Mouse (Mus musculus) hindbrain, embryonic 14.5 days (tissue): Measurements from ENCODE around the gene Itga11. TPM values are rescaled to one million over a fixed set of nuclear protein-coding genes. Genes with fewer than 3 reads are reported as not detected.

Source experiments
- ATAC-seq: fragments of 200-750 bp; cut with Nextera tagmentation; 2 replicates; pipeline ENCODE4 v1.8.0; 2017; ENCODE audit warnings: moderate number of reproducible peaks, mild to moderate bottlenecking, moderate TSS enrichment, moderate library complexity; ENCODE audit not compliant: low FRiP score
- DNase-seq: peaks from one replicate; pipeline ENCODE4 v3.0.0-alpha.2; 2015; ENCODE audit warnings: low spot score
- H3K27ac ChIP-seq: fragments of 300-500 bp; sonication (generic); 2 replicates; pipeline ENCODE4 v1.5.1; 2014; ENCODE audit warnings: mild to moderate bottlenecking, moderate library complexity
- H3K27me3 ChIP-seq: fragments of 300-500 bp; sonication (generic); 2 replicates; pipeline ENCODE4 v1.6.1; 2014; ENCODE audit warnings: mild to moderate bottlenecking, low read length, mixed read lengths; ENCODE audit not compliant: control insufficient read depth, insufficient read depth
- H3K36me3 ChIP-seq: fragments of 300-500 bp; sonication (generic); replicated peaks from 2 replicates; pipeline ENCODE4 v1.6.1; 2014; ENCODE audit not compliant: control insufficient read depth, insufficient read depth
- H3K4me1 ChIP-seq: fragments of 300-500 bp; sonication (generic); replicated peaks from 2 replicates; pipeline ENCODE4 v1.6.1; 2014; ENCODE audit warnings: antibody characterized with exemption, low read length, mixed read lengths; ENCODE audit not compliant: control insufficient read depth, insufficient read depth
- H3K4me2 ChIP-seq: fragments of 300-500 bp; sonication (generic); replicated peaks from 2 replicates; pipeline ENCODE4 v1.6.1; 2014; ENCODE audit warnings: mild to moderate bottlenecking, moderate library complexity
- H3K4me3 ChIP-seq: fragments of 300-500 bp; sonication (generic); replicated peaks from 2 replicates; pipeline ENCODE4 v1.5.1; 2014; ENCODE audit warnings: mild to moderate bottlenecking, low read length
- H3K9ac ChIP-seq: fragments of 300-500 bp; sonication (generic); 2 replicates; pipeline ENCODE4 v1.6.1; 2014
- H3K9me3 ChIP-seq: fragments of 300-500 bp; sonication (generic); 2 replicates; pipeline ENCODE4 v1.6.1; 2016; ENCODE audit warnings: low read length; ENCODE audit not compliant: control insufficient read depth
- WGBS: fragments of 180-500 bp; shearing (Covaris S2); extraction: QIAGEN DNeasy Blood & Tissue Kit; methylation state at CpG from one replicate; pipeline ENCODE4 v1.1.7; 2014; 5-methylcytosine and 5-hydroxymethylcytosine counted together
- polyA plus RNA-seq: library from polyadenylated mRNA; unstranded; fragments of >200 nt; fragmentation: Nextera tagmentation; extraction: Ambion mirVana; gene quantifications from 2 replicates; pipeline ENCODE4 v1.2.1, GENCODE M21; 2014

Gene Itga11
- polyA plus RNA-seq, 1 experiment from 2014 or later = 1.4 TPM

DNA sequence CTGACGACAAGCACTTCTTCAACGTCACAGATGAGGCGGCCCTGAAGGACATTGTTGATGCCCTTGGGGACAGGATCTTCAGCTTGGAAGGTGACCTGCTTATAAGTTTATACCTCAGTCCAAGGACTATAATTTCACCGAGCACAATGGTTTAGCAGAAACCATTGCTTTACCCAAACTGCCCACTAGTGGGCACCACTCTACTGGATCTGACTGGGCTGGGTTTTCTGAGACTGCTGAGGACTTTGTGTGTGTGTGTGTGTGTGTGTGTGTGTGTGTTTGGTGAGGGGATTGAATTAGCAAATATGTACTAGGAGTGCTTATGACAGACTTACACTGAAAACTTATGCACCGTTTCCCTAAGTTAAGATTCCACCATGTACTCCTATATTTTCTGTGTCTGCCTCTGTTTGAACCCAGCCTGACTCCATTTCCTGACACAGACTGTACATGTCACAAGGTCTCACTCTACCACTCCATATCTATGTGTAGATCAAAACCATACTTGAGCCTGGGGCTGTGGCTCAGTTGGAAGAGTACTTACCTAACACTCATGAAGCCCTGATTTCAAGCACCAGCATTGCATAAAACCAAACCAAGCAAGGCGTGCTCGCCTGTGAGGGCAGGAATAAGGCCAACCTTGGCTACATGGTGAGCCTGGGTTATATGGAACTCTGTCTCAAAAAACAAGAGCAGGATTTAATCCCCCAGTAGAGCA, 67.1 kb downstream of the Itga11 start:
- peak; percentile 73 for DNase-seq
- H3K4me2 ChIP-seq = no peak overlapping the region
- H3K4me3 ChIP-seq = no peak overlapping the region
- 55% methylated on average over 7 of the region's 7 CpGs for WGBS
- H3K9me3 ChIP-seq = no peaks in the 10 kb centered on the region
- H3K9ac ChIP-seq = no peak overlapping the region
- no peaks in the 10 kb centered on the region for H3K36me3 ChIP-seq
- H3K27me3 ChIP-seq = no peaks in the 10 kb centered on the region
- no peaks in the 10 kb centered on the region for H3K4me1 ChIP-seq
- no peak overlapping the region for H3K27ac ChIP-seq
- ATAC-seq = no peak

DNA sequence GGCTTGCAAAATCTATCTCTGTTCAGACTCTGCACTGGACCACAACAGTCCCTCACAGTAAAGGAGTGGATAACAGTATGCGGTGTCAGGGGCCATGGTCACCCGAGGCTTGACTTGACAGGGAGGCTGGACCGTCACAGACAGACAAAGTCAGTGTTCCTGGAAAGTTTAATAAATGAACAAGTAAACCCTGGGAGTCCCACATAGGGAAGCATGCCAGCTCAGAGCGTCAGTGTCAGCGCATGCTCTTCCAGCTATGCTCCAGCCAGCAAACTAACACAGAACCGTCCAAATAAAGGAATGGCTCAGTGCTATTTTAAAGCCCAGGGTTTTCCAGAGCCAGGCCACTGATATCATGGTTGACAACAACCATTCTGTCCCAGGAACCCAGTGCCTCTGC, 69.0 kb downstream of the Itga11 start:
- Histone ChIP-seq H3K27ac (no peak overlapping the region), H3K4me2 (no peak overlapping the region), H3K9ac (no peak overlapping the region), H3K4me3 (no peak overlapping the region), H3K4me1 (no peaks in the 10 kb centered on the region), H3K36me3 (no peaks in the 10 kb centered on the region), H3K9me3 (no peaks in the 10 kb centered on the region), H3K27me3 (no peaks in the 10 kb centered on the region)
- no peak for ATAC-seq
- WGBS = 72% methylated on average over 6 of the region's 6 CpGs
- DNase-seq = no peak

DNA sequence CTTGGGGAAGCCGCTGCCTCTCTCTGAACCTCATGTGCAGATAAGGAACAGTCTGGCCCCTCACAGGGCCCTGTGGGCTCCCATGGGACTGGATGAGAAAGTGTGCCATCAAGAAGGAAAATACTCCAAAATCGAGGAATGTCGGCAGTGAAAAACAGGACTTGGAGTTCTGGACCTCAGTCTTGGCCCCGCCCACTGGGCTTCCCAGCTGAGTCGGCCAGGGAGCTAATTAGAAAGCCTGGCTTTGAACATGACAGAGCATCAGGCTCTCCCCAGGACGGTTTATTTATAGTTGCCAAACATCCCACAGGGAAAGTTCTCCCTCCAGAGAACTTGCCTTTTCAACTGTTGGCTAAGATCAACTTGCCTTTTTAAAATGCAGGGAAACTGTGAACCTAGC, 72.0 kb downstream of the Itga11 start:
- no peak overlapping the region for H3K27ac ChIP-seq
- no peak for DNase-seq
- H3K4me3 ChIP-seq = no peak overlapping the region
- no peak for ATAC-seq
- no peaks in the 10 kb centered on the region for H3K27me3 ChIP-seq
- H3K36me3 ChIP-seq = no peaks in the 10 kb centered on the region
- no peaks in the 10 kb centered on the region for H3K4me1 ChIP-seq
- H3K9me3 ChIP-seq = no peaks in the 10 kb centered on the region
- WGBS = 65% methylated on average over 6 of the region's 6 CpGs
- no peak overlapping the region for H3K9ac ChIP-seq
- no peak overlapping the region for H3K4me2 ChIP-seq

DNA sequence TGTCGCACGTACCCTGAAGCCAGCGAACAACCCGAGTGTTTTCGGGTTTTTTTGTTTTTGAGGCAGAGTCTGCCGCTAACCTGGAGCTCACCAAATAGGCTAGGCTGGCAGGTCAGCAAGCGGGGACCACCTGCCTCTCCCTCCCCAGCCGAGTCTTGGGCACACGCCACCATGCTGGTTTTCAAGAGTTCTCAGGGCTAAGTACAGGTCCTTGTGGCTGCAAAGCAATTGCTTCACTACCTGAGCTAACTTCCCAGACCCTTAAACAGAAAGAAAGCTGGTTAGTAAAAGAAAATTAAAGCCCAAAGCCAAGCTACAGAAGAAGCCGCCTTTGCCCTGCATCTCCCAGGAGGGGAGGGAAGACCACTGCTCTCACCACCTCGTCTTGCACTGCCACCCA, 72.8 kb downstream of the Itga11 start:
- no peak overlapping the region for H3K4me2 ChIP-seq
- ATAC-seq (no peak), DNase-seq (no peak)
- no peaks in the 10 kb centered on the region for H3K4me1 ChIP-seq
- WGBS = 89% methylated on average over 11 of the region's 11 CpGs
- no peaks in the 10 kb centered on the region for H3K9me3 ChIP-seq
- no peak overlapping the region for H3K27ac ChIP-seq
- H3K36me3 ChIP-seq = no peaks in the 10 kb centered on the region
- no peak overlapping the region for H3K4me3 ChIP-seq
- no peak overlapping the region for H3K9ac ChIP-seq
- no peaks in the 10 kb centered on the region for H3K27me3 ChIP-seq

DNA sequence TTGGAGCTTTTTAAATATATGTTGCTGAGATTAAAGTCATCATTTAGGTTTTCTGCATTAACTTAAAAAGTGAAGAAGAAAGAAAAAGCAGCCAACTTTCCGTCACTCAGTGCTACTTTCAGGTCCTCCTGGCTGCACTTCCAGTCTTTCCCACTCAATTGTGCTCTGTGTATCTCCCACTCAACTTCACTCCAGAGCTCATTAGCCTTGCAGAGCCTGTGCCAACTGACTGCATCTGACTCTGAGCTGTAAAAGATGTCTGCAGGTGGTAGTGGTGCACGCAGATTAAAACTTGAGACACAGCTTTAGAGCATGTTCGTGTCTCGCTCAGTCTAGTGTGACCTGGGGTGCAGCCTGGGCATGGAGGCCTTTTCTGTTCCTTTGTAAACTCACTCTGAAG, 80.7 kb downstream of the Itga11 start:
- Histone ChIP-seq H3K4me3 (no peak overlapping the region), H3K9ac (no peak overlapping the region), H3K36me3 (no peaks in the 10 kb centered on the region), H3K27ac (no peak overlapping the region), H3K4me1 (no peaks in the 10 kb centered on the region), H3K4me2 (no peak overlapping the region), H3K27me3 (no peaks in the 10 kb centered on the region), H3K9me3 (no peaks in the 10 kb centered on the region)
- ATAC-seq (no peak), DNase-seq (no peak)
- 66% methylated on average over 4 of the region's 4 CpGs for WGBS

DNA sequence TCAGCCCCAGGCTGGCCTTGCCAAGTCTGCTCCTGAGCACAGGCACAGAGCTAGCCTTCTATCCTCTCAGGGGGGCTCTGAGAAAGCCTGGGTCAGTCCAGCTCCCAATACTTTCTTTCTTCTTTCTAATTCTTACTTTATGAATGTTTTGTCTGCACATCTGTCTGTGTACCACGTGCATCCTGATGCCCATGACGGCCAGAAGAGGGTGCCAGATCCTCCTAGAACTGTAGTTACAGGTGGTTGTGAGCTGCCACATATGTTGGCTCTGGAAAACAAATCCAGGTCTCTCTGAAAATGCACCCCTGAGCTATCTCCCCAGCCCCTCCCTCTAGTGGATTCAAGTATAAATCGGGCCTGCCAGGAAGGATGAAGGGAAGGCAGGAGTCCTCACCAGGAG, 82.0 kb downstream of the Itga11 start:
- Histone ChIP-seq H3K27ac (no peak overlapping the region), H3K9me3 (no peaks in the 10 kb centered on the region), H3K36me3 (no peaks in the 10 kb centered on the region), H3K4me3 (no peak overlapping the region), H3K4me2 (no peak overlapping the region), H3K27me3 (no peaks in the 10 kb centered on the region), H3K9ac (no peak overlapping the region), H3K4me1 (no peaks in the 10 kb centered on the region)
- WGBS = 50% methylated on average over 3 of the region's 3 CpGs
- DNase-seq (no peak), ATAC-seq (no peak)

DNA sequence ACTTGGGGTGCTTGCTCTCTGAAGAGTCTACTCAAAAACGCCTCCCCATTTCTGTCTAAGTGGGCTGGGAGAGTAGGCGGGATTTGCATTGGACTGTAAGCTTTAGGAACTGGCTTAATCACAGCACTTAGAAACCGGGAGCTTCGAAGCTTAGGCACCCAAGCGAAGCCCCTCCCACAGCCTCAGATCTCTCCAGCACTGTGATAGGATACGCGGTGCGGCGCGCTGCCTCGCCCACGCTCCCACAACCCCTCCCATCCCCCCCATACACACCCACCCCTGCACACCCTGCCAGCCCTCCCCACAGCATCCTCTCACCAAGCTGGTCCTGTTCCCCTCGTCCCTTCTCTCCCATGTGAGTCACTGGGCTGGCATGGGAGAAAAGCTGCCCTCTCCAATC, 85.9 kb downstream of the Itga11 start:
- Histone ChIP-seq H3K9me3 (no peaks in the 10 kb centered on the region), H3K36me3 (no peaks in the 10 kb centered on the region), H3K9ac (no peak overlapping the region), H3K4me3 (no peak overlapping the region), H3K27me3 (no peaks in the 10 kb centered on the region), H3K27ac (no peak overlapping the region), H3K4me1 (no peaks in the 10 kb centered on the region), H3K4me2 (no peak overlapping the region)
- DNase-seq (no peak), ATAC-seq (no peak)
- WGBS = 23% methylated on average over 13 of the region's 13 CpGs

DNA sequence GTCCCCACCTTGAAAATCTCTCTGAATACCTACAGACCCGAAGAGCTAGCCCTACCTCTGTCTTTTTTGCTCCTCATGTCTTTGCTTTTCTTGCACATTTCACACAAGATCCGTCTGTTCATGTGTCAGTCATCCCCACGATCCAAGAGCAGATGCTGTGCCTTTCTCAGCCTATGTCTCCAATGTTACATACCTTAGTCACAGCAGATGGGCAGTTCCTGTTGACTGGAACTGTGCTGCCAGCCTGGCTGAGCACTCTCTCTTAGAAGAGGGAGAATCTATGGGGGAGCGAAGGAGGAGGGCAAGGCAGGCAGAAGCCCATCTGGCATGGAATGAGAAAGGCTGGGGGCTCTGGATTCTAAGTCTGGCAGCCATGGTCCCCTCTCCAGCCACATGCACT, 87.7 kb downstream of the Itga11 start:
- ATAC-seq (no peak), DNase-seq (no peak)
- 70% methylated on average over 4 of the region's 4 CpGs for WGBS
- H3K9ac ChIP-seq = no peak overlapping the region
- H3K36me3 ChIP-seq = no peaks in the 10 kb centered on the region
- no peak overlapping the region for H3K4me2 ChIP-seq
- peak overlapping the region; percentile 39; the same call in 1 of the 2 replicates for H3K27ac ChIP-seq
- H3K27me3 ChIP-seq = no peaks in the 10 kb centered on the region
- H3K4me1 ChIP-seq = no peaks in the 10 kb centered on the region
- no peaks in the 10 kb centered on the region for H3K9me3 ChIP-seq
- H3K4me3 ChIP-seq = no peak overlapping the region

DNA sequence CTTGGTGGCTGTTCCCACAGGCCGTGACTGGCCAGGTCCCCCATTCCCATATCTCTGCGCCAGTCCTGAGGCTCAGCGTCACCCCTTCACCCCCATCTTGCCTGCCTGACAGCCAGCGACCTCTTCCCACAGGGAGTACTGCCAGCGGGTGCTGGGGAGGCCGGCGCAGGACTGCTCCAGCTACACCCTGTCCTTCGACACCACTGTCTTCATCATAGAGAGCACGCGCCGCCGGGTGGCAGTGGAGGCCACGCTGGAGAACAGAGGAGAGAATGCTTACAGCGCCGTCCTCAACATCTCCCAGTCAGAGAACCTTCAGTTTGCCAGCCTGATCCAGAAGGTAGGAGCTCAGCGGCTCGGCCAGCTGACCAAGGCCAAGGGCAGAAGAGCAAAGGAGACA, 89.8 kb downstream of the Itga11 start:
- Histone ChIP-seq H3K4me3 (no peak overlapping the region), H3K4me1 (no peaks in the 10 kb centered on the region), H3K36me3 (no peaks in the 10 kb centered on the region), H3K9me3 (no peaks in the 10 kb centered on the region), H3K27ac (no peak overlapping the region), H3K4me2 (no peak overlapping the region), H3K9ac (no peak overlapping the region), H3K27me3 (no peaks in the 10 kb centered on the region)
- ATAC-seq (no peak), DNase-seq (no peak)
- WGBS = 65% methylated on average over 17 of the region's 17 CpGs

DNA sequence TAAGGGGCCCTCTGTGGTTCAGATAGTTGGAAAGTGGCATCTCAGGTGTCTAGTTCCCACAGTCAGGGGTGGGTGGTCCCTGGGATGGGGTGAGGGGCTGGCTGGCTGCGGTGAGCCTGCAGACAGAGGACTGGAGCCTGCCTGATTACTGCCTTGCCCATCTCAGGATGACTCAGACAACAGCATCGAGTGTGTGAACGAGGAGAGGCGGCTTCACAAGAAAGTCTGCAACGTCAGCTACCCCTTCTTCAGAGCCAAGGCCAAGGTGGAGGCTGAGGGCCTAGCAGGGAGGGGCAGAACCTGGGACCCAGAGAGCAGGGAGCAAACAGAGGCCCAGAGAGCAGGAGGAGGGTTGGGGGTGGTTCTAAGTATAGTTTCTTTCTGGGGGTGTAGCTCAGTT, 90.7 kb downstream of the Itga11 start:
- no peak overlapping the region for H3K27ac ChIP-seq
- no peak overlapping the region for H3K4me3 ChIP-seq
- no peak overlapping the region for H3K4me2 ChIP-seq
- 81% methylated on average over 5 of the region's 5 CpGs for whole genome bisulfite sequencing
- H3K4me1 ChIP-seq = no peaks in the 10 kb centered on the region
- H3K36me3 ChIP-seq = no peaks in the 10 kb centered on the region
- ATAC-seq = no peak
- no peak for DNase-seq
- H3K9ac ChIP-seq = no peak overlapping the region
- no peaks in the 10 kb centered on the region for H3K27me3 ChIP-seq
- no peaks in the 10 kb centered on the region for H3K9me3 ChIP-seq
